In the genomic region with DNA sequence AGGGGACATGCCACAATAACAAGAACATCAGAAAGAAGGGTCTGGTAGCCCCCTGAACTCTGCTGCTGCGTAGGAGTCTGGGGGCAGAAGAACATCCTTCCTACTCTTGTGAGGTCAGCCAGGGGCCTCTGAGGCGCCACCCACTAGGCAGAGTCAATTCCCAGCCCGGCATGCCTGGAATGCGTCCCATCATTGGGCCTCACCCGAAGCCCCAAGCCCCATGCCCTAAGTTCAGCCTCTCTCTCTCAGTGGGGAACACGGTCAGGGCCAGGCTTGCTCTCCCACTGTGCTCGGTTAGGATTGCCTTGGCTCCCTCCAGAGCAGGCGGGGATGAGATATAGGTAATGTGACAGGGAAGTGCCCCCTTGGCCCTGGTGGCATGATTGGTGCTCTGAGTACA, we compare ENCODE assay signal across 12 mouse cellular contexts. TPM values are rescaled to one million over a fixed set of nuclear protein-coding genes. Genes with fewer than 3 reads are reported as not detected.
DNase-seq lines count a peak whose midpoint lies in the region; ATAC-seq and TF ChIP-seq lines count a peak whose summit lies in the region.
"Had no signal": no experiment of that assay in that cellular context is flagged by ENCODE, and none has a peak within 500 bp of the region (broad histone marks: within the 10 kb centered on the region; RNA-seq: fewer than 3 reads in every experiment).

No protein-coding gene starts in this region.

- no peaks in the 10 kb centered on the region for H3K27me3 ChIP-seq in heart, embryonic 13.5 days (replicated peaks)
- H3K27me3 ChIP-seq in heart, adult 2 months (ENCODE audit: control insufficient read depth, insufficient read depth, low read length) = no peaks in the 10 kb centered on the region
- no peaks in the 10 kb centered on the region for H3K27me3 ChIP-seq in neural tube, embryonic 15.5 days (replicated peaks)
- no peaks in the 10 kb centered on the region for H3K27me3 ChIP-seq in stomach, embryonic 15.5 days (replicated peaks)
- H3K27me3 ChIP-seq: neural tube, embryonic 12.5 days had no signal

- H3K4me2 ChIP-seq in heart, embryonic 13.5 days = peak overlapping the region; percentile 35; the same call in 1 of the 2 replicates
- no peak overlapping the region for H3K4me2 ChIP-seq in neural tube, embryonic 15.5 days
- H3K4me2 ChIP-seq in stomach, embryonic 15.5 days = peak overlapping the region; percentile 13; the same call in 1 of the 2 replicates
- H3K4me2 ChIP-seq: liver, embryonic 11.5 days; neural tube, embryonic 12.5 days had no signal

- no peak for TF ChIP-seq POLR2A in heart, adult 2 months (IDR thresholded peaks at IDR 0.05; ENCODE audit: insufficient read depth, low read depth, low read length)

- no peaks in the 10 kb centered on the region for H3K79me2 ChIP-seq in heart, adult 2 months (replicated peaks; ENCODE audit: control insufficient read depth, insufficient read depth, low read length)

- H3K9ac ChIP-seq in heart, embryonic 13.5 days = no peak overlapping the region; the same call in 1 of the 2 replicates
- no peak overlapping the region for H3K9ac ChIP-seq in heart, adult 2 months (ENCODE audit: low read depth, low read length)
- no peak overlapping the region for H3K9ac ChIP-seq in neural tube, embryonic 15.5 days (replicated peaks)
- no peak overlapping the region for H3K9ac ChIP-seq in stomach, embryonic 15.5 days
- H3K9ac ChIP-seq: neural tube, embryonic 12.5 days had no signal

- peaks cover 35% of the 10 kb centered on the region for H3K4me1 ChIP-seq in heart, embryonic 13.5 days
- H3K4me1 ChIP-seq in heart, adult 2 months (ENCODE audit: control insufficient read depth, insufficient read depth, low read length) = no peaks in the 10 kb centered on the region
- peaks cover 10% of the 10 kb centered on the region; the same call in 1 of the 2 replicates for H3K4me1 ChIP-seq in neural tube, embryonic 15.5 days
- H3K4me1 ChIP-seq in stomach, embryonic 15.5 days = peaks cover 17% of the 10 kb centered on the region

- no peak overlapping the region for H3K4me3 ChIP-seq in heart, embryonic 13.5 days
- no peak overlapping the region for H3K4me3 ChIP-seq in heart, adult 2 months
- H3K4me3 ChIP-seq in neural tube, embryonic 15.5 days (replicated peaks) = no peak overlapping the region
- no peak overlapping the region for H3K4me3 ChIP-seq in stomach, embryonic 15.5 days (replicated peaks)
- H3K4me3 ChIP-seq: neural tube, embryonic 12.5 days had no signal

- TF ChIP-seq EP300 in heart, adult 2 months (IDR thresholded peaks at IDR 0.05; ENCODE audit: insufficient read depth, low read depth, low read length) = no peak

- 9% methylated on average over 8 of the region's 8 CpGs for WGBS in heart, embryonic 13.5 days
- 24% methylated on average over 8 of the region's 8 CpGs for WGBS in heart, adult 2 months
- 15% methylated on average over 8 of the region's 8 CpGs for whole genome bisulfite sequencing in neural tube, embryonic 15.5 days
- WGBS in stomach, embryonic 15.5 days = 9% methylated on average over 8 of the region's 8 CpGs

- DNase-seq in heart, adult 2 months = no peak
- peak; percentile 35 for DNase-seq in neural tube, embryonic 10.5 days (ENCODE audit: extremely low spot score, low spot score)
- DNase-seq in heart, postnatal 4 days = peak; percentile 57
- DNase-seq in thymus, postnatal 25 days = no peak
- no peak for DNase-seq in layer of hippocampus, postnatal 14 days (ENCODE audit: low spot score in 2 of 2)

- peak overlapping the region; percentile 78 for H3K27ac ChIP-seq in heart, embryonic 13.5 days (replicated peaks)
- H3K27ac ChIP-seq in heart, adult 2 months = no peak overlapping the region
- no peak overlapping the region for H3K27ac ChIP-seq in neural tube, embryonic 15.5 days (replicated peaks)
- H3K27ac ChIP-seq in stomach, embryonic 15.5 days = no peak overlapping the region
- H3K27ac ChIP-seq: neural tube, embryonic 12.5 days had no signal

- H3K9me3 ChIP-seq in heart, embryonic 13.5 days = no peaks in the 10 kb centered on the region
- no peaks in the 10 kb centered on the region for H3K9me3 ChIP-seq in neural tube, embryonic 15.5 days (replicated peaks)
- no peaks in the 10 kb centered on the region for H3K9me3 ChIP-seq in stomach, embryonic 15.5 days
- H3K9me3 ChIP-seq: neural tube, embryonic 12.5 days had no signal

- intact Hi-C loops in heart, adult 2 months (cut with DNase I) = loop anchor here (2.0 kb wide), 1 partner anchor 18 kb away; no protein-coding TSS in a partner anchor

- ATAC-seq in heart, embryonic 13.5 days (ENCODE audit: extremely low read depth, insufficient number of reproducible peaks, low FRiP score, low TSS enrichment) = no peak
- no peak for ATAC-seq in neural tube, embryonic 15.5 days (ENCODE audit: low FRiP score)
- peak; percentile 33; the same call in 1 of the 2 replicates for ATAC-seq in stomach, embryonic 15.5 days (ENCODE audit: insufficient read depth, low FRiP score, low read depth)
- ATAC-seq: hindbrain, embryonic 16.5 days had no signal

- H3K36me3 ChIP-seq in heart, embryonic 13.5 days = no peaks in the 10 kb centered on the region
- H3K36me3 ChIP-seq in heart, adult 2 months (ENCODE audit: control insufficient read depth, insufficient read depth, low read length) = no peaks in the 10 kb centered on the region
- no peaks in the 10 kb centered on the region for H3K36me3 ChIP-seq in neural tube, embryonic 15.5 days
- no peaks in the 10 kb centered on the region for H3K36me3 ChIP-seq in stomach, embryonic 15.5 days
- H3K36me3 ChIP-seq: neural tube, embryonic 12.5 days had no signal

- TF ChIP-seq CTCF in heart, adult 2 months (IDR thresholded peaks at IDR 0.05) = no peak

RNA-seq across cellular contexts. Expression of gene Prss38, which starts 9.7 kb away (rescaled TPM):
- not detected in 2 replicates for polyA plus RNA-seq in heart, embryonic 13.5 days (2015; fragmentation: Nextera tagmentation; extraction: Ambion mirVana)
- total RNA-seq in heart, adult 2 months (2021) = not detected
- polyA plus RNA-seq in heart, adult 2 months (2012; rRNA removed) = not detected in 2 replicates
- not detected in 2 replicates for polyA plus RNA-seq in neural tube, embryonic 15.5 days (2015; fragmentation: Nextera tagmentation; extraction: Ambion mirVana)
- total RNA-seq in heart, postnatal 4 days (2021) = not detected
- 0.10 TPM in 1 of 2 replicates, not detected in the other for polyA plus RNA-seq in stomach, embryonic 15.5 days (2015; fragmentation: Nextera tagmentation; extraction: Ambion mirVana)
- under 1 TPM in 1 of 2 experiments, not detected in 1; 0.25 TPM for total RNA-seq in layer of hippocampus, postnatal 14 days (2021)
- polyA plus RNA-seq: hindbrain, embryonic 16.5 days; liver, embryonic 11.5 days; neural tube, embryonic 12.5 days; spleen, adult 2 months had no signal

Comparison
In these comparisons a context has a peak if more than half of its experiments do, and no peak if none do; other contexts are left out.
1. DNase-seq: peak in neural tube, embryonic 10.5 days (single experiment) and heart, postnatal 4 days (single experiment); none in heart, adult 2 months (0 of 2), thymus, postnatal 25 days (single experiment) and layer of hippocampus, postnatal 14 days (0 of 2).